Mouse (Mus musculus) CH12.LX (cell line): ENCODE measurements at regions not wholly inside any gene's neighbourhood (a gene's known extent, or its start where the extent isn't known, plus 50 kb on each side); places are given as distances from the start of the nearest gene placed in this dataset.

Source experiments
- DNase-seq: peaks from one replicate; pipeline ENCODE4 v3.0.0-alpha.2; 2013; ENCODE audit errors: extremely low read depth
- H3K27ac ChIP-seq: 2 replicates; pipeline ENCODE4 v1.5.1; 2012; ENCODE audit warnings: low read depth, mild to moderate bottlenecking, control low read depth, moderate library complexity; ENCODE audit not compliant: insufficient read depth
- H3K27me3 ChIP-seq: replicated peaks from 2 replicates; pipeline ENCODE3; 2012; ENCODE audit warnings: inconsistent platforms
- H3K36me3 ChIP-seq, 2 experiments: replicated peaks in 1 of 2; 2 replicates each; pipeline versions ENCODE3 to v1.6.1; 2012; ENCODE audit warnings: inconsistent platforms in 1 of 2, low read length in 1 of 2, mild to moderate bottlenecking in 1 of 2, mixed read lengths in 1 of 2, moderate library complexity in 1 of 2; ENCODE audit not compliant: control insufficient read depth in 1 of 2, insufficient read depth in 1 of 2
- H3K4me1 ChIP-seq, 2 experiments: 2 replicates each; pipeline ENCODE4 v1.6.1; 2012; ENCODE audit warnings: inconsistent platforms in 1 of 2, moderate library complexity in 1 of 2; ENCODE audit not compliant: insufficient read depth in 2 of 2, control insufficient read depth in 1 of 2
- H3K4me2 ChIP-seq: 2 replicates; pipeline ENCODE4 v1.6.1; 2012; ENCODE audit warnings: low read depth, mild to moderate bottlenecking, control low read depth; ENCODE audit not compliant: poor library complexity, insufficient read depth, severe bottlenecking
- H3K4me3 ChIP-seq, 3 experiments: fragments of 150-350 bp in 1 of 3; sonication (generic) in 1 of 3; replicated peaks in 1 of 3; 2 replicates each; pipeline versions ENCODE3 to v1.5.1; 2011 to 2012; ENCODE audit warnings: low read depth in 2 of 3, low read length in 2 of 3, mild to moderate bottlenecking in 2 of 3, moderate library complexity in 2 of 3, control low read depth in 1 of 3, improper control_type of control experiment in 1 of 3, inconsistent platforms in 1 of 3, mixed read lengths in 1 of 3; ENCODE audit not compliant: poor library complexity in 1 of 3
- H3K79me2 ChIP-seq: replicated peaks from 2 replicates; pipeline ENCODE4 v1.6.1; 2012; ENCODE audit warnings: mild to moderate bottlenecking, moderate library complexity; ENCODE audit not compliant: control insufficient read depth, poor library complexity, insufficient read depth, severe bottlenecking; ENCODE audit errors: extremely low read depth
- H3K9ac ChIP-seq: 2 replicates; pipeline ENCODE4 v1.6.1; 2012; ENCODE audit warnings: low read depth, mild to moderate bottlenecking, control low read depth, moderate library complexity; ENCODE audit not compliant: insufficient read depth
- H3K9me3 ChIP-seq: replicated peaks from 2 replicates; pipeline ENCODE3; 2012; ENCODE audit warnings: low read length, inconsistent platforms, mixed read lengths
- BHLHE40 ChIP-seq: IDR thresholded peaks from 2 replicates; pipeline ENCODE4 v1.6.1; 2011; ENCODE audit warnings: mild to moderate bottlenecking, low read depth, low read length, improper control_type of control experiment
- CHD1 ChIP-seq: IDR thresholded peaks from 2 replicates; pipeline ENCODE4 v1.6.1; 2012; ENCODE audit warnings: low read depth, low read length, improper control_type of control experiment, inconsistent platforms
- CTCF ChIP-seq, 2 experiments: IDR thresholded peaks in 1 of 2; conservative IDR thresholded peaks in 1 of 2; 2 replicates each; pipeline ENCODE4 v1.5.1; 2011 to 2012; ENCODE audit warnings: low read depth in 2 of 2, low read length in 2 of 2, improper control_type of control experiment in 1 of 2, inconsistent platforms in 1 of 2, mild to moderate bottlenecking in 1 of 2, moderate library complexity in 1 of 2
- E2F4 ChIP-seq: IDR thresholded peaks from 2 replicates; pipeline ENCODE4 v1.6.1; 2011; ENCODE audit warnings: low read depth, low read length, improper control_type of control experiment; ENCODE audit not compliant: insufficient replicate concordance
- EP300 ChIP-seq: IDR thresholded peaks from 2 replicates; pipeline ENCODE4 v1.6.1; 2011; ENCODE audit warnings: low read length, improper control_type of control experiment
- GABPA ChIP-seq: IDR thresholded peaks from 2 replicates; pipeline ENCODE4 v1.6.1; 2012; ENCODE audit warnings: low read depth, low read length, improper control_type of control experiment, inconsistent platforms; ENCODE audit not compliant: insufficient replicate concordance
- IRF4 ChIP-seq: IDR thresholded peaks from 2 replicates; pipeline ENCODE4 v1.6.1; 2014; ENCODE audit warnings: low read depth, mild to moderate bottlenecking, inconsistent platforms, low read length, improper control_type of control experiment
- JUN ChIP-seq: IDR thresholded peaks from 2 replicates; pipeline ENCODE4 v1.6.1; 2011; ENCODE audit warnings: low read depth, mild to moderate bottlenecking, low read length, improper control_type of control experiment, moderate library complexity; ENCODE audit not compliant: insufficient read depth
- JUND ChIP-seq: conservative IDR thresholded peaks from 2 replicates; pipeline ENCODE4 v1.6.1; 2011; ENCODE audit warnings: low read depth, low read length, improper control_type of control experiment
- KAT2A ChIP-seq: IDR thresholded peaks from 2 replicates; pipeline ENCODE4 v1.6.1; 2012; ENCODE audit warnings: low read length, improper control_type of control experiment, inconsistent platforms; ENCODE audit not compliant: insufficient replicate concordance
- MAFK ChIP-seq: IDR thresholded peaks from 2 replicates; pipeline ENCODE4 v1.6.1; 2011; ENCODE audit warnings: low read length, improper control_type of control experiment; ENCODE audit not compliant: insufficient replicate concordance
- MAX ChIP-seq: IDR thresholded peaks from 2 replicates; pipeline ENCODE4 v1.6.1; 2011; ENCODE audit warnings: low read length, improper control_type of control experiment
- POLR2AphosphoS2 ChIP-seq: IDR thresholded peaks from 2 replicates; pipeline ENCODE4 v1.6.1; 2011; ENCODE audit warnings: low read depth, low read length, improper control_type of control experiment
- RAD21 ChIP-seq: IDR thresholded peaks from 2 replicates; pipeline ENCODE4 v1.6.1; 2011; ENCODE audit warnings: low read depth, mild to moderate bottlenecking, low read length, improper control_type of control experiment, moderate library complexity
- TBP ChIP-seq: conservative IDR thresholded peaks from 2 replicates; pipeline ENCODE4 v1.6.1; 2011; ENCODE audit warnings: low read depth, low read length, improper control_type of control experiment
- UBTF ChIP-seq: IDR thresholded peaks from 2 replicates; pipeline ENCODE4 v1.6.1; 2012; ENCODE audit warnings: low read depth, mild to moderate bottlenecking, inconsistent platforms, low read length, improper control_type of control experiment, moderate library complexity
- ZMIZ1 ChIP-seq: IDR thresholded peaks from 2 replicates; pipeline ENCODE4 v1.6.1; 2012; ENCODE audit warnings: low read depth, mild to moderate bottlenecking, inconsistent platforms, low read length, improper control_type of control experiment
- ZNF384 ChIP-seq: IDR thresholded peaks from 2 replicates; pipeline ENCODE4 v1.6.1; 2012; ENCODE audit warnings: low read depth, low read length, improper control_type of control experiment, inconsistent platforms
- dilution Hi-C: fragments of 300-500 bp; cut with MboI; formaldehyde crosslinking; loops from 2 replicates; pipeline ENCODE4 v1.14.3; 2020; ENCODE audit warnings: low sequenced_read_pairs; ENCODE audit not compliant: extremely low pct_unique_long_range_greater_than_20kb, extremely low pct_ligation_motif_present
- in situ Hi-C: fragments of 300-500 bp; cut with MboI; formaldehyde crosslinking; loops from 3 replicates; pipeline ENCODE4 v1.14.3; 2019; ENCODE audit warnings: low sequenced_read_pairs, low pct_ligation_motif_present, low pct_unique_long_range_greater_than_20kb, mixed read lengths

GRCm38 (mm10) chr1:83900135-83900534, 463.8 kb downstream of the Pid1 start:
- Histone ChIP-seq H3K9me3 (no peaks in the 10 kb centered on the region), H3K9ac (no peak overlapping the region), H3K27ac (no peak overlapping the region), H3K4me3 (no peak overlapping the region), H3K27me3 (no peaks in the 10 kb centered on the region), H3K79me2 (no peaks in the 10 kb centered on the region), H3K4me1 (no peaks in the 10 kb centered on the region), H3K4me2 (no peak overlapping the region), H3K36me3 (no peaks in the 10 kb centered on the region)
- dilution Hi-C loops (no loop called here), in situ Hi-C loops (no loop called here)
- TF ChIP-seq BHLHE40 (no peak), MAX (no peak), MAFK (no peak), TBP (no peak), CHD1 (no peak), CTCF (conservative IDR thresholded peaks at IDR 0.05 in 1 of 2, IDR thresholded peaks at IDR 0.05 in 1 of 2; ENCODE audit: low read depth in 2 of 2, low read length in 2 of 2) (no peak), KAT2A (no peak), GABPA (no peak), RAD21 (no peak), JUN (no peak), JUND (no peak), ZMIZ1 (no peak), POLR2AphosphoS2 (no peak), ZNF384 (no peak)
- no peak for DNase-seq

DNA sequence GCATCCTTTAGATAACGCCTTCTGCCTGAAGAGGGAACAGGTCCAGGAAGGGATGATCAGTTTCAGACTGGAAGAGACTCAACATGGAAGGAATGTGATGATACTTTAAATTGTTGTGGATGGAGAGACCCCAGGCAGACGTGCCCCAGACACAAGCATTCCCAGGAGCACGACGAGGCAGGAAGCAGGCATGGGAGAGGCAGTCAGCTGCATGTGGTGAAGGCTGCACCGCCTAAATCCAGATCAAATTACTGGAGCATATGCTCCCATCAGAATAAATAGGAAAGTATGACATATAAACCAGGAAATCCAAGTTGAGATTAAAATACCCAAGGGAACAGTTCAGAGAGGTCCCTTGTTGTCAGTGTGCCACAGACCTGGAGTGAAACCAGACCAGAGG, 467.3 kb downstream of the Pid1 start:
- Histone ChIP-seq H3K9me3 (no peaks in the 10 kb centered on the region), H3K79me2 (no peaks in the 10 kb centered on the region), H3K9ac (no peak overlapping the region), H3K4me3 (no peak overlapping the region), H3K27ac (no peak overlapping the region), H3K36me3 (no peaks in the 10 kb centered on the region)
- in situ Hi-C loops = no loop called here
- DNase-seq = no peak
- TF ChIP-seq UBTF (no peak), E2F4 (no peak), EP300 (no peak), ZMIZ1 (no peak), IRF4 (no peak)
- TF ChIP-seq, all 38 proteins: peak for 0
- Histone ChIP-seq H3K27me3 (no peaks in the 10 kb centered on the region), H3K4me2 (no peak overlapping the region), H3K4me1 (no peaks in the 10 kb centered on the region)
- dilution Hi-C loops = no loop called here
